Mouse (Mus musculus) activated CD4-positive, CD25-positive, alpha-beta regulatory T cell, adult 4 months (primary cell): ENCODE data around the gene Tcf7l2. TPM values are rescaled to one million over a fixed set of nuclear protein-coding genes. Genes with fewer than 3 reads are reported as not detected.

Source experiments
- ATAC-seq: one replicate; pipeline ENCODE4 v1.8.0; 2017
- polyA plus RNA-seq, 2 experiments: library from polyadenylated mRNA; unstranded; fragments of 100-300 nt; shearing (Covaris generic); gene quantifications; one replicate each; pipeline ENCODE4 v1.2.1; 2017

The Tcf7l2 gene
- polyA plus RNA-seq, 2 experiments from 2014 or later, result 1.6 TPM

DNA sequence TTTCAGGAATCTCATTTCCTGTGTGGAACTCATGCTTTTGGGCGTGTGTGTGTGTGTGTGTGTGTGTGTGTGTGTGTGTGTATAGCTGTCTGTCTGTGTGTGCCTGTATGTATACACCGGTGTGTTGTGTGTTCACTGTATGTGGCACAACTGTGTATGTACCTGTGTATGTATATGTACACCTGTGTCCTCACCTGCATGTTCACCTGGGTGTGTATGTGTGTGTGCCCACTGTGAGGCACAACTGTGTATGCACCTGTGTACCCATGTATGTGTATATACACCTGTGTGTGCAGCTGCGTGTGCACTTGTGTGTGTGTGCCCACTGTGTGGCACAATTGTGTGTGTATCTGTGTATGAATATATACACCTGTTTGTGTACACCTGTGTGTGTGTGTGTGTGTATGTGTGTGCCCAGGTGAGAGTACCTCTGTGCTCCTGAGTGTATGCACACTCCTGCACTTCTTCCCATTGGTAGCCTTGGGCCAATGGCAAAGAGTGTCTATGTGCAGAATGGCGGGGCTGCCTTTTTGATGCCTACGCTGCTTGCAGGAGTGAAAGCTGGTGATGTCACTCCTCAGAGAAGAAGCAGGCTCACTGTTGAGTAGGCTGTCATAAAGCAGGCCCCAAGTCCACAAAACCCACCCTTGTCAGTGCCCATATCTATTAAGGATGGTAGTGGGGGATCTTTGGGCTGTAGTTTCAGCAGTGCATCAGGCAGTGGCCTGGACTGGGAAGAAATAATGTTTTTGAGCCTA is 95.5 kb downstream of the Tcf7l2 start:
- ATAC-seq, result no peak

DNA sequence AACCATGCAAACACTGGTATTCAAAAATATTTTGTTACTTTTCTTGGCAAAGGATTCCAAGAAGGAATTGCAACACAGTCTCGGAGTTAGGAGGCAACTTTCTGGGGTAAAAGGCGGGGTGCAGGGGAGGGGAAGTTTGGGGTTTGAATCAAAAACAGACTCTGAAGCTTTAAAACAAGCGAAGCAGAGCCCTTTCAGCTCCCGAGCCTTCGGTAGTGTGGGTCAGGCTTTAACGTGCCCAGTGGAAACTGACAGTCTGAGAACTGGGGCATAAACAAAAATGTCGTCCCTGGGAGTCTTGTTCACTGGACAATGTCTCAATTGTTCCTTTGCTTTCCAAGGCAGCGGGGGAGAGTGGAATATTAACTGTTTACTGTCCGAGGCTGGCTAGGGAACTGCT is 96.3 kb downstream of the Tcf7l2 start:
- no peak for ATAC-seq

DNA sequence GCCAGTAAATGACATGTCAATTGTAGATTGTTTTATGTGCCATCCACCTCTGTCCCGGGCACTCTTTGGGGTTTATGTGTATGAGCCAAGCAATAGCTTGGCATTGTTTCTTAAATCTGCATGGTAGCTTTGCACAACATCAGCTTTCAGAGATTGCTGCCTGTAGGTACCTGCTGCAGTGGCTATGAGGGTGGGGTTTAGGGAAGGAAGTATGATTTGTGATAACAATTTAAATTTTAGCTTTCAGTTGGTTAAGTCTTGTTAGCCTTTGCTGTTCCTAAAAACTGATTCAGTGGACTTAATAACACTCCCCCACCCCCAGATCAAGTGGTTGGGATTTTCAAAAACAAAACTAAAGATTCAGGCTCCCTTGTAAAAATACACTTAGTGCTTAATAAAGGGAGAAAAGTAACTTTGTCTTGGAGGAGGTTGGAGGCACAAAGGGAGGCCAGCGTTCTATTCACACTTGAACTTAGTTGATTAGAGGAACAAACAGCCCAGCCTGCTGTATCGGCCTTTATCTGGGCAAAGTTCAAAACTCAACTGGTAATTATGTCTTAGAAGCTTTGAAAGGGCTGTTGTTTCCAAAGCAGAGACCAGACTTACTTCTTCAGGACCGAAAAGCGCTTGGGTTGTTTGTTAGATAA is 96.9 kb downstream of the Tcf7l2 start:
- ATAC-seq, result no peak

DNA sequence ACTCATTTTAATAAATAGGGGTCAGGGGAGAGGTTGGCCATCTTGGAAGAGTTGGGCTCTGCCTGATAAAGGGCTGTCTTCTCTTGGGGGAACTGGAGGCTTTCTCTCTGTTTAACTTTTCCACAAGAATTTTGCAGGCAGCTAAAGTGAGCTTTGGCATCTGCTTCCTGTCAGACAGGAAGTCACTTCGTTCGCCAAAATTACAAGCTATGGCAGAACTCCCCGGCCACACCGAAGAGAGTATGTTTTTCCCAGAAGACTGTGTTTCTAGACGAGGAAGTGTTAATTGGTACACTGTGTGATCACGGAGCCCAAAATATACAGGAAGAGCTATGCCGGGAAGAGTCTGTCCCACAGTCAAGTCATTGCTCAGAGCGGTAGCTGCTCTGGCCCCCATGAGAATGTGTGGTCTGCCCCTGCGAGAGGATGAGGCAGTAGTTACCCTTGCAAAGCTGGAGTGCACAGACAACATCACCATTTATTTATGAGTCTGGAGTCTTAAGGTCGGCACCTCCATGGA is 97.5 kb downstream of the Tcf7l2 start:
- ATAC-seq, result no peak

DNA sequence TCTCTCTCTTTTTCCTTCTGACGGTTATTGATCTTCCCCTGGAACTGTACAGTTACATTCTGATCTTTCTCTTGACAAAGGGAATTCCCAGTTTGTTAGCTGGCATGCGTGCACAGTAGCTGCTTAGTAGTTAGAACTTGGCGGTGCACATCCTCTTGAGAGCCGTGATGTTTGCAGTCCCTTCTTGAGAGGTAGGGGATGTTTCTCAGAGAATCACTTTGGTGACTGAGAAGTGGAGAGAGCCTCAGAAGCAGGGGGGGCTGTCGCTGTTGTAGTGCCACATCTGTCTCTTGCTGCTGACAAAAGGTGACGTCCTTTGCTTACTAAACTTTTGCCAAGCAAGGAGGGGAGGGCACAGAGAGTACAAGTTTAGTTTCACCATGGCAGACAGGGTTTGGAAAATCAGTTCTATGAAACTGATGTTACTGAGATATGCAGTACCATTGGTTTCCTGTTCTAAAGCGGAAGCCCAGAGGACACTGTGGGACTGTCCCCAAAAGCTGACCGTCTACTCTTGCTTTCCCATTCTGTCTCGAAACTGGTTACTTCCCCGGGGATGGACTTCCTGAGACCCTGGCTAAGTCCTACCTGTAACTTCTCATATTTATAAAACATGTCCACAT is 99.0 kb downstream of the Tcf7l2 start:
- ATAC-seq, result peak; percentile 54

DNA sequence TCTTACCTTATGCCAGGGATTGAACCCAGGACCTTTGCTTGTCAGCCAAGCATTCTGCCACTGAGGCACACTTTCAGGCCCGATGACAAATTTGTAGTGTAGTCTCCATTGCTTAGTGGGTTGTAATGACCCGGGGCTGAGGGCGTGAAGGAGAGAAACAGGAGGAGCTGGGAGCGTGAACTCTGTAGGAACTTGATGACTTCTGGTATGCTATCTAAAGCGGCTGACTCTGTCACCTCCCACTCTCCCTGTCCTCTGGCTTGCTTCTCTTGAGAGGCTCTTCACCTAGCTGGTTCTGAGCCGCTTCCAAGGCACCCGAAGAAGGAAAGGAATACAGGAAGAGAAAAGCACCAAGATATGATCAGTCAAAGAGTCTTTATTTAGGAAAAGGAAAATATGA is 100.4 kb downstream of the Tcf7l2 start:
- ATAC-seq, result no peak

DNA sequence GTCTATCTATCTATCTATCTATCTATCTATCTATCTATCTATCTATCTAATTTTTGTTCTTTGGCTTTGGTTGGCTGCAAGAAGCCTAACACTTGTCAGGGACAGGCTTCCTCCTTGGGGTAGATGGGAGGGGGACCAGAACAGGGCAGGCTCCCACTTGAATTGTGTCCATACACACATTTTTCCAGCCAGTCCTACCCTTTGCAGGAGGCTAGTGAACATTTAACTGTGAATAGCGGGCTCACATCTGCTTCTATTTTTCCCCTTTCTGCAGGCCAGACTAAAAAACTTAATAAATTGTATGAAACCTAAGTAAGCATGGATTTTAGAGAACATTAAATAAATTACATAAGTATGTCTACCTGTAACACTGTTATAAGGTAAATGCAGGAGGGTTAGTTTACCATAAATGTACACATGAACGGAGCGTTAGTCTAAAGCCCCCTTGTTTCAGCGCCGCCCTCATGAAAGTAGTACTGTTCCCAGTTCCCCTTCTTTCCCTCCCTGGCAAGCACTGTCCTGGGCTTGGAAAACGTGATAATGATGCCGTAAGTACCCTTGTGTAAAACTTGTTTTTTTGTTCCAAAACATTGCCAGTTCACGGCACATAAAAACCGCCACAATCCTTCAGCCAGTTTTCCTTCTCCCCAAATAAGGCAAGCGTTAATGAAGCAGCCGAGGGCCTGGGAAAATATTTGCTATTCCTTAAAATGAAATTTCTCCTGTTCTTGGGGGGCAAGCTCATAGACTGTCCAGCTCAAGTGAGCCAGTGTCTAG is 101.7 kb downstream of the Tcf7l2 start:
- no peak for ATAC-seq

DNA sequence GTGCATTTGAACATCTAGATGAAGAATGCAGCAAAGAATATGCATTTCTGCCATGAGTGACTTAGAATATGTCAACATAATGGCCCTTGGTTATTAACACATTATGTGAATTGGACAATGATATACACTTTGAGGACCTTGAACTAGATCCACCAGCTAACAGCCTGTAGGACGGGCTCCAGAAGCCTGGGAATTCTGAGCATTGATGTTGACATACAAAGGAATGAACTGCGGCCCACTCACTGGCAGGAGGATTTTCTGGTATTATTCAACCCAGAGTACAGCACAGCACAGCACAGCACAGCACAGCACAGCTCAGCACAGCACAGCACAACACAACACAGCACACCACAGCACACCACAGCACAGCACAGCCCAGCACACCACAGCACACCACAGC is 104.1 kb downstream of the Tcf7l2 start:
- ATAC-seq, result no peak

DNA sequence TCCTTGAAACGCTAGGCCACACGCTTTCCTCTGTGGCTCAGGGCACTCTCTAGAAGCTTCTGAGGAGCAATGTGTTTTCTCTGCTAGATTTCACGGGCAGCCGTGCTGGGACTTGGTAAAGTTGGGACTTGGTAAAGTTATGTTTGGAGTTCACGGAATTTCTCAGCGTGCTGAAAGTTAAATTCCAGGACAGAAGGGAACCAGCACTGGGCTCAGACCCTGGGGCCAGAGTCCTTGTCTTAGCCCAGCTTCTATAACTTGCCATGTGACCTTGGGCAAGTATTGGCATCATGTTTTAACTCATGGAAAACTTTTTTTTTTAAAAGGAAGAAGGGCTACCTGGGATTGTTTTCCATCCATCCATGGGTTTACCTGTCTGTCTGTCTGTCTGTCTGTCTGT is 104.6 kb downstream of the Tcf7l2 start:
- no peak for ATAC-seq

DNA sequence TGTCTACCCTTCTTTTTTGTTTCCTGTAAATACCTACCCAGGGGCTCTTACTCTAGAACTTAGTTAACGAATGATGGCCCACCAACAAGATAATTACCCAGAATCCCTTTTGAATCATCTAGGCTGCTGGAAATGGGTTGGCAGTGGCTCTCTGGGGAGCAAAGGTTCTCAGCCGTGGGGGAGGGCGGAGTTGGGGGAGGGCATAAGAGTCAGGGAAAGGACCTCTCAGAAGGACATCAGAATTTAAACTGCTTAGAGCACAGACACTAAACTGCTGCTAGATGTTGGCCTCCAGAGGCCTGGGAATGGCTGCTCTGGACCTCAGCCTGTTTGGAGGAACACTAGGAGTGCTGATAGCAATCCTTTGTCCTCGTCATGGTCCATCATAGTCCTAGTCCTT is 105.4 kb downstream of the Tcf7l2 start:
- ATAC-seq, result no peak

DNA sequence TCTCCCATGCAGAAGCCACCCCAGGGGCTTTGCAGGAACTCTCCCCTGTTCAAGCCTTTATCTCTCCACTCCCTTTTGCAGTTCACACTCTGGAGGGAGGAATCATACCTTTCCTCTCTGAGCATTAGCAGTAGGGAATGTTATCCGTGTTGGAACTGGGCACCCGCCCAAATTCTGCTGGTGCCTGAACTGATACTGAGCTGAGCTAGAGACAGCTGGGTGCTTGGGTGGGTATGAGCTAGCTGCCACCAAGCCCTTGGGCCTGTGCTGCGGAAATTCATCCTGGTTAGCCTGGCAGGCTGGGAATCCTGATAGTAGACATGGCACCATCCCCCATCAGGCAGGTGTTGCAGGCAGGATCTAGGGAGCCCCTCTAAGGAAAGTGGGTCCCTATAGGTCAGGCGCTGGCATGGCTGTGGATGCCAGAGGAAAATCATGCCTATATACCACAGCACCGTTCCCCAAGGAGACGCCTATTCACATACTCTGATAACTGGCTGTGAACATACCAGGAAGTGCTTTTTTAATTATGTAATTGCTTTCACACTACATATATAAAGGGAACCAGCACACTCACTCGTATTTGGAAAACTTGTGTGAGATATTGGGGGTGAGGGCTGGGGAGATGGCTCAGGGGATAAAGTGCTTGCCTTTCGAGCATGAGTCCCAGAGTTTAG is 108.9 kb downstream of the Tcf7l2 start:
- no peak for ATAC-seq

DNA sequence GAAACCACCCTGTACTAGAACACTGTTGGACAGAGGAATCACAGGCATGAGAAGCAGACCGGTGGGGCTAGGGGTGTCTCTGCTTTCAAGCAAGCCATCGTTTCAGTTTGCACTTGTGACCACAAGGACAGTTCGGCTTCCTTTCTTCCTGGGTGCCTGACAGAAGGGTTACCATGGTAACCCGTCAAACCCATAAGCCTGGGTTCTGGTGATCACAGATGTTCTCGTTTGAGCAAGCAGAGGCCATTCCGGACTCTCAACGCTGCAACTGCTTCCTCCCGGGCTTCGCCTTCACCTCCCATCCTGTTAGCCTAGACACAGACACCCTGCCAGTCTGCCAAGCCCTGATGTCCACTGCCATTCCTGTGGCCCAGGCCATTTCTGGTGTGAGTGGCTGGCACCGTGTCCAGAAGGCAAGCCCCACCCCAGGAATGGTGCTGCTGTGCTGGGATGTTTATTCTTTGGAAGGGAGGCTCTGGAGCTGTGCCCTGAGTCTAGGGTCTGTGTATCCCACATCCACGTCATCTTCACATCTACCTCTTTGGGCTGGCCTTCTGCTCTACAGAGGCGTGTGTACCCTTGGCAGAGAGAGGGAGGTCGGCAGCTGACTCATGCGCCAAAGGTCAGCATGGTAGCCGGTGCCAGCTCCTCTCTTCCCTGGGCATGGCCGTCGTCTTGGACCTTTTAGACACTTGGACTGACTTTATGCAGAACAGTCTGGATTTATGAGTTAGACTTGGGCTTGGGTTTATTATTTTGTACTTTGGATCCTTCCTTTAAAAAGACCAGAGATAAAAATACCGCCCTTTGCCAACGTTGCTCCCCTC is 110.1 kb downstream of the Tcf7l2 start:
- no peak for ATAC-seq

DNA sequence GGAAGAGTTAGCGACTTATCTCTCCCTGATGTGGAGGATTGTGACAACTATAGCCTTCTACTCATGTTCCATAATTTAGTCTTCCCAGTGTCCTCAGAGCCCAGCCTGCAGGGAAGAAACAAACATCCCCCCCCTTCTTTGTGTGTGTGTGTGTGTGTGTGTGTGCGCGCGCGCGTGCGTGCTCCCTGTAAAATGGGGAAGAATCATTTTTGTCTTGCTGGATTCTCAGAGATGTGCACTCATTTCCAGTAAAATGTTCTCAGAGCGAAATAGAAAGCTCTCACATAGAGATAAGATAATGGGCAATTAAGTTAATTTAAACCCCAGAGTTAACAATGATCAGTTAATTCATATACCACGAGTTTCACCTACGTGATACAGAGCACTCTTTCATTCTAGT is 112.8 kb downstream of the Tcf7l2 start:
- no peak for ATAC-seq

DNA sequence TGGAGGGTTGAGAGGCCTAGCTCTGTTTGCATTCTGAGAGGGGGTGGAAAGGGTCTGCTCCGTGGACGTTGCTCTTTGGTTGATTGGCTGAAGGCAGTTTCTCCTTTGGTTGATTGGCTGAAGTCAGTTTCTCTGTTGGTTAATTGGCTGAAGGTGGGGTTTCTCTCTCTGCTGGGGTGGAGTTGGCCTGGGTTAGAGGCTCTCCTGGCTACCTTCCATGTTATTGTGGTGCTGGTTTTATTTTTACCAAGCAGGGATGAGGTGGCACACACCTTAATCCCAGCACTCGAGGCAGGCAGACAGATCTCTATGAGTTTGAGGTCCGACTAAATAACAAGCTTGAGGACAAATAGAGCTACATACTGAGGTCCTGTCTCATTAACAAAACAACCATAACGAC is 114.0 kb downstream of the Tcf7l2 start:
- no peak for ATAC-seq

DNA sequence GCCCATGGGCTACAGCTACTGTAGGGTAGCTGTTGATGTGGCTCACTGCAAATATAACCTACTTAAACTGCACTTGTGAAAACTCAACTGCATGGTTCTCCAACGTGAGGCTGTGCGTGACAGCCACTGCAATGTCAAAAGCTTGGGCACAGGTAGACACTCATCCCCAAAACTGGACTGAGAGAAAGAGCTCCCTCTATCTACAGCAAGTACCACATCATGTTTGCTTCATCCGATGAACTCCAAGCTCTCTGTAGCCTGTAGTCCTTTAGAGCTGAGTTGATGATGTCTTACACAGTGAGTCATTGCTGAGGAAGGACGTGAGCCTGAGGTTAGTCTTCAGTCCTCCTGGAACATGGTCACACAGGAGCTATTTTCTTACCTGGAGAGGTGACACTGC is 115.7 kb downstream of the Tcf7l2 start:
- no peak for ATAC-seq

DNA sequence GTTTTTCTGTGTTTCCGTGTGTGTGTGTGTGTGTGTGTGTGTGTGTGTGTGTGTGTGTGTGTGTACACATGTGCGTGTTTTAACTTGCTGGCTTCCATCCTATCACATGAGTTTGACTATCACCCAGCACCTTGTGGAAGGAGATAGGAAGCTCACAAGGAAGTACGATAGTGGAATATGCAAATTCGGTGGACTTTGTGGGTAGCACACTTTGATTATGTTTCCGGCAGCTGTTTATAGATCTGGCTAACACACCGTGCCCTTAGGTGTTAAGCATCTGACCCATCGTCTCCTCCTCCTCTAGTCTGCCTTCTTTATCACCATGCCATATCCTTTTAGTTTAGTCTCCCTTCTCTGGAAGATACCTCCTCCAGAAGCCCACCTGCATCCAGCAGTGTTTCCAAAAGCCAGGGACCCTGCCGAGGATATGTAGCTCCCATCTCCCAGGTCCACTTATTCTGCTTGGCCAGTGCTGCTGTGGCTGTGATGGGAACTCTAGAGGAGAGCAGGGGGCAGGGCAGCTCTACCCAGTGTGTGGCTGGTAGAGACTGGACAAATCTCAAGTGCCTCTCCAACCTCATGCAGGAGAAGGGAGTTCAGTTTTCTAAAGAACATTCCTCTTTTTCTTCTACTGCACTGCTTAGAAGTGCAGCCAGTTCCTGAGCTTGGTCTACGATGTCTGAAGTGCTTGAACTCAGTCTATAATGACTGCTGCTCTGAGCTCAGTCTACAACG is 118.6 kb downstream of the Tcf7l2 start:
- no peak for ATAC-seq

DNA sequence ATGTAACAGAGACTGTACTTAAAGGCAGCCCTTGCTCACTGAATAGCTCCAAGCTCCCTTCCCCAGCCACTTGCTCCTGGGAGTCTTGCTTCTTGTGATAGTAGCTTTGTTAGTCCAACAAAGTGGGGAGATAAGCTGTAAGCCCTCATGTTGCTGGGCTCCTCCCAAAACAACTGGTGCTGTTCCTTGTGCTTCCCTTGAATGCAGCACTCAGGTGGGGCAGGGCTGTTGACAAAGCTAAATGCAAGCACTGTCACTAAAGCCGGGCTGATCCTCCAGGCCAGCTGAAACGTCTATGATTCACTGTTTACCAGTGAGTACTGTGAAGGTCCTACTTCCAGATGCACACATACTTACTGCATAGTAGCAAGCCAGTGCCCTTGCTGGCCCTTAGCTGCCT is 120.1 kb downstream of the Tcf7l2 start:
- no peak for ATAC-seq

DNA sequence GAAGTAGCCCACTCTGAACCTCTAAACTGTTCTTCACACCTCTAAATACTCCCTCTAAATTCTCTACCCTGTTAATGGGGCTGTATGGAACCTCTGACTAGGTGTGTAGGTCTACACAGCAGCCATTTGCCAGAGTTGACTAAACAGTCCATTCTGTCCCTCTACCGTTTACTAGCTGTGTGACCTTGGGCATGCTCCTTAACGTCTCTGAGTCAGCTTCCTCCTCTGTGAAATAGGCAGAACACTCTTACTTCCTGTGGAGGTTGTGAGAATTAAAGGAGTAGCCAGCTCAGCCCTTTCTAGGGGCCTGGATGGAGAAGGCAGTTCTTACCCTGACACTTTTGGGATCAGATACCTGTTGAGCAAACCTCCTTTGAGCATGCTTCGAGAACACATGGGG is 120.9 kb downstream of the Tcf7l2 start:
- no peak for ATAC-seq

DNA sequence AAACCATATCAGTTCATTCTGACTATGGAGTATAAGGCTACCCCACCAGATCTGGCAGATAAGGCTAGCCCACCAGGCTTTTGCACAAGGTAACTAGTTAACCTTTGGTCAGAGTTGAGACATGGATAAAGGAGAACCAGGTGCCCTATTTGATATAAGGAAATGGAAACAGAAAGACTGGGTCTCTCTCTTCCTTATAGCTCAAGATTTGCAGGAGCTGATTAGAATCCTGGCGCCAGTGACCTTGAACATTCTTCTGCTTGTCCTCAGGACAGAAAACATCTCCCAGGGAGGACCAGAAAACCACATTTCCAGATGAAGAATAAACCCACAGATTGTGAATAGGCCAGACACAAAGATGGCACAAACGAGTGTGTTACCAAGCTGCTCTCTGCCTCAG is 123.4 kb downstream of the Tcf7l2 start:
- no peak for ATAC-seq

DNA sequence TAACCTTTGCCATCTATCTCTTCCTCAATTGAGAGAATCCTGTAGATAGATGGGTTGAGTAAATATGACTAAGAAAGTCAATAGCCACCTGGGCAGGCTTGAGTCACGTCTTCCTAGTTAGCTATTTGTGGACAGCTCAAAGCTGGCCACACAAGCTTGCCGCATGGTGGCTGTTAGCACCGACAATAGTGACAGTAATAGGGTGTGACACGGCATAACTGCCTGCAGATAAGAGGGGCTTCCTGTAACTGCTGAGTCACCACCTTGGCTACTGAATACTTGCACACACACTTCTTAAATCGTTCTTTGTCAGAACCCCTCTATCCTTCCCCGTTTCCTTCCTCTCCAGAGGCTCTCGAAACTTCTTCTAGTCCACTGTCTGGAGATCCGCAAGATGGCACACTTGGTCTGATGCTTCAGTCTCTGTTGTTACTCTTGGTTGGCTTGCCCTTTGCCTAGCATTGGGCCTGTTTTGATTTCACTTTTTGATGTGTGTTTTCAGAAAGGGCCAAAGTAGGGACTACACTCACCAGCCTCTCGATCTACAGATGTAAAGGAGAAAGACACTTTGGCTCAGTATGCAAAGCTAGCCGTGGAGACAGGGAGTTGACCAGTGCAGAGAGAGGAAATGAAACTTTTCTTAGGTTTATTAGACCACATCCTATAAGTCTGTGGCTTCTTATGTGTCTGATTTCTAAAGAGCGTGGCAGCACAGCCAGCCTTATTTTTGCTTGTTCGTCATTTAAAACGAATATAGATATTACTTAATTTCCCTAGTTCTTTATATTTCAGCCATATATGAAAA is 124.4 kb downstream of the Tcf7l2 start:
- ATAC-seq, result no peak
